Mouse (Mus musculus) cerebellum, adult 2 months (tissue): ENCODE data around the gene Polm. TPM values are rescaled to one million over a fixed set of nuclear protein-coding genes. Genes with fewer than 3 reads are reported as not detected.

Experiments
- DNase-seq, 2 experiments: peaks; one replicate each; pipeline ENCODE4 v3.0.0; 2021
- H3K27ac ChIP-seq: fragments of 200-500 bp; 2 replicates; pipeline ENCODE4 v1.5.1; 2012; ENCODE audit warnings: low read length, control low read depth, inconsistent platforms; ENCODE audit not compliant: insufficient read depth
- H3K27me3 ChIP-seq: fragments of 200-500 bp; 2 replicates; pipeline ENCODE4 v1.6.1; 2012; ENCODE audit warnings: inconsistent platforms, mild to moderate bottlenecking, low read length, moderate library complexity; ENCODE audit not compliant: control insufficient read depth, insufficient read depth
- H3K4me1 ChIP-seq: fragments of 200-500 bp; 2 replicates; pipeline ENCODE4 v1.6.1; 2011; ENCODE audit warnings: low read length; ENCODE audit not compliant: control insufficient read depth, insufficient read depth
- H3K4me3 ChIP-seq: fragments of 200-500 bp; replicated peaks from 2 replicates; pipeline ENCODE3; 2011; ENCODE audit warnings: mild to moderate bottlenecking, low read depth, low read length, control low read depth; ENCODE audit not compliant: insufficient read depth
- CTCF ChIP-seq: fragments of 200-500 bp; IDR thresholded peaks from 2 replicates; pipeline ENCODE4 v1.5.1; 2011; ENCODE audit warnings: low read depth, mild to moderate bottlenecking, control low read depth, low read length, moderate library complexity, borderline replicate concordance; ENCODE audit not compliant: insufficient read depth
- POLR2A ChIP-seq: fragments of 200-500 bp; IDR thresholded peaks from 2 replicates; pipeline ENCODE4 v1.6.1; 2011; ENCODE audit warnings: low read length, control low read depth, borderline replicate concordance; ENCODE audit not compliant: insufficient read depth
- WGBS: fragments of 180-500 bp; shearing (Covaris S2); methylation state at CpG from one replicate; pipeline ENCODE4 v1.1.7; 2018; 5-methylcytosine and 5-hydroxymethylcytosine counted together
- polyA plus RNA-seq: library from polyadenylated mRNA; depleted of rRNA; stranded (reverse); fragments of >200 nt; gene quantifications from 2 replicates; pipeline ENCODE4 v1.2.3, GENCODE M21; 2012

The Polm gene
- polyA plus RNA-seq, 1 experiment: 15.0 TPM

DNA sequence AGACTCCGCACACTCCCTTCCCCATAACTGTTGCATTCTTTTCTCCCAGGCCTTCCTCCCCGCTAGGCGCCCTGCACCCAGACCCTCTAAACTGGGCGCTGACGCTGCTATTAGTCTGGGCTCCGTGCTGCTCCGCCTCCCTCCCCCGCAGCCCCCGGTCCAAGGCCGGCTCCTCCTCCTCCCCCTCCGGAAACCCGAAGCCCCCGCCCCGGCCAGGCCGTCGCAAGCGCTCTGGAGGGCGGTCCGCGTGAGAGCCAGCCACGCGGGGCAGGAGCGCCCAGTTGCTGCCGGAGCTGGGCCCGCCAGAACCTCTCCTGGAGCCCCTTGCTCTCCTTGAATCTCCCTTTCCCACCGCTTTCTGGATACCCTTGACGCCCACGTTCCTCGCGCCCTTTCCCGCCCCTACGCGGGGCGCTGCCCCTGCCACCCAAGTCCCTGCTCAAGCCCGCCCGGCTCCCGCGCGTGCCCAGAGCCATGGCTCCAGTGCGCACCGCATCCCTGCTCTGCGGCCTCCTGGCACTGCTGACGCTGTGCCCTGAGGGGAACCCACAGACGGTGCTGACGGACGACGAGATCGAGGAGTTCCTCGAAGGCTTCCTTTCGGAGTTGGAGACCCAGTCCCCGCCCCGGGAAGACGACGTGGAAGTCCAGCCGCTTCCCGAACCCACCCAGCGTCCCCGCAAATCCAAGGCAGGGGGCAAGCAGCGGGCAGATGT lies 24.0 kb upstream of the Polm start, which contains the start of gene Aebp1:
TSS of gene Aebp1 (plus strand) at position 270 of the 716 bp plus-strand sequence.
- WGBS: 3% methylated on average over 59 of the region's 59 CpGs
- Histone ChIP-seq H3K4me1 (no peaks in the 10 kb centered on the region), H3K4me3 (no peak within 1 kb of the TSS), H3K27me3 (no peaks in the 10 kb centered on the region), H3K27ac (no peak within 1 kb of the TSS)
- TF ChIP-seq CTCF (no peak), POLR2A (no peak)
- DNase-seq: no peak

- H3K27ac ChIP-seq: no peak overlapping the region
- DNase-seq: no peak
- H3K4me1 ChIP-seq: 0 out of 2 replicates have a peak, but pooled peaks cover 3% of the 10 kb centered on the region
- TF ChIP-seq CTCF (no peak), POLR2A (no peak)
- 25% methylated on average over 6 of the region's 6 CpGs for WGBS
- H3K27me3 ChIP-seq: no peaks in the 10 kb centered on the region
- no peak overlapping the region for H3K4me3 ChIP-seq
Measured at GRCm38 (mm10) chr11:5860639-5861038, 22.8 kb upstream of the Polm start.

GRCm38 (mm10) chr11:5859883-5860550 lies 22.2 kb upstream of the Polm start:
- Histone ChIP-seq H3K4me1 (0 out of 2 replicates have a peak, but pooled peaks cover 3% of the 10 kb centered on the region), H3K4me3 (no peak overlapping the region), H3K27me3 (no peaks in the 10 kb centered on the region), H3K27ac (no peak overlapping the region)
- DNase-seq: no peak
- whole genome bisulfite sequencing: 83% methylated on average over 13 of the region's 13 CpGs
- TF ChIP-seq POLR2A (no peak), CTCF (no peak)

- no peak overlapping the region for H3K27ac ChIP-seq
- 79% methylated on average over 1 of the region's 1 CpGs for WGBS
- DNase-seq: no peak
- H3K27me3 ChIP-seq: no peaks in the 10 kb centered on the region
- H3K4me1 ChIP-seq: 0 out of 2 replicates have a peak, but pooled peaks cover 3% of the 10 kb centered on the region
- no peak for TF ChIP-seq POLR2A
- peak; percentile 18; the same call in 1 of the 2 replicates for TF ChIP-seq CTCF
- H3K4me3 ChIP-seq: no peak overlapping the region
Measured at GRCm38 (mm10) chr11:5858723-5859122, 20.9 kb upstream of the Polm start.

GRCm38 (mm10) chr11:5856479-5857130 lies 18.8 kb upstream of the Polm start:
- no peak for DNase-seq
- 0 out of 2 replicates have a peak, but pooled peaks cover 3% of the 10 kb centered on the region for H3K4me1 ChIP-seq
- peak overlapping the region; percentile 36; the same call in 1 of the 2 replicates for H3K27ac ChIP-seq
- TF ChIP-seq POLR2A (no peak), CTCF (no peak)
- no peak overlapping the region for H3K4me3 ChIP-seq
- 70% methylated on average over 8 of the region's 8 CpGs for WGBS
- no peaks in the 10 kb centered on the region for H3K27me3 ChIP-seq

DNA sequence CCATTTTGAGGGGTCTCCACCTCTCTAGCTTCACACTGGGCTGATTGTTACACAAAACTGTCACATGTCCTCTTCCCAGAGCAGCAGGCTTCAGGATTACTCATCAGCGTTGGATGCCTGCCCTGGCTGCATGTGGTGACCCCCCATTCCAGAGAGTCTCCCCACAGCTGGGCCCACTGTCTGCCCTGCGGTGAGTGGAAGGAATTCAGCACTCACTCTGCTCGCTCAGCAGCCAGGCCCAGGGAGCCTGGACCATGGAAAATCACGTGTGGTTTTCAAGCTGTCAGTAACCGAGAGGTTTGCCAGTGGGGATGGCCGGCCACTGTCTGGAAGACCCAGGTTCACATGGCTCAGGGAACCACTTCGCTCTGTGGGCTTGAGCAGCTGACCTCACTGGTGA lies 18.1 kb upstream of the Polm start:
- TF ChIP-seq CTCF (no peak), POLR2A (no peak)
- no peak overlapping the region for H3K27ac ChIP-seq
- WGBS: 21% methylated on average over 7 of the region's 7 CpGs

GRCm38 (mm10) chr11:5855481-5855880 lies 17.7 kb upstream of the Polm start:
- no peak for DNase-seq
- no peak overlapping the region for H3K27ac ChIP-seq
- no peak for TF ChIP-seq CTCF
- TF ChIP-seq POLR2A: no peak
- no peak overlapping the region for H3K4me3 ChIP-seq
- 0 out of 2 replicates have a peak, but pooled peaks cover 3% of the 10 kb centered on the region for H3K4me1 ChIP-seq
- no peaks in the 10 kb centered on the region for H3K27me3 ChIP-seq

More for the DNA sequence above, 18.1 kb upstream of the Polm start:
- no peaks in the 10 kb centered on the region for H3K27me3 ChIP-seq
- DNase-seq: peak in 1 of 2 experiments; percentile 35
- H3K4me1 ChIP-seq: 0 out of 2 replicates have a peak, but pooled peaks cover 3% of the 10 kb centered on the region
- H3K4me3 ChIP-seq: no peak overlapping the region

DNA sequence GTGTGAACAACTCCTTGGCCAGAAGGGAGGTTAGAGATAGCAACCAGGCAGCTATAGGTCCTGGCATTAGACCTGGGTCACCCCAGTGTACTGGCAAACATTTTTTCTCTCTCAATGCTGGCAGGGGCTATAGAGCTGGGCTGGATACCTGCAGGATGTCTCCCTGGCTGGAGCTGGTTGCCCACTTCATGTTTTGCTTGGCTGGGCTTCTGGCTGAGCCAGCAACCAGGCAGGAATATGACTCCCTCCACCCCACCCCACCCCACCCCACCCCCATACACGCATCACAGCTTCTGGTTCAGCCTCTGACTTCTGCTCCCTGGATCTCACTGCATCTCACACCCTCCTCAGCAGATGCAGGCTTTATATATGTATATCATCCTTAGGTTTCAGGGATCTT lies 14.5 kb upstream of the Polm start:
- DNase-seq: no peak
- Histone ChIP-seq H3K4me3 (no peak overlapping the region), H3K27me3 (no peaks in the 10 kb centered on the region), H3K4me1 (0 out of 2 replicates have a peak, but pooled peaks cover 3% of the 10 kb centered on the region), H3K27ac (no peak overlapping the region)
- 18% methylated on average over 1 of the region's 1 CpGs for WGBS
- no peak for TF ChIP-seq POLR2A
- no peak for TF ChIP-seq CTCF
